In the genomic region with DNA sequence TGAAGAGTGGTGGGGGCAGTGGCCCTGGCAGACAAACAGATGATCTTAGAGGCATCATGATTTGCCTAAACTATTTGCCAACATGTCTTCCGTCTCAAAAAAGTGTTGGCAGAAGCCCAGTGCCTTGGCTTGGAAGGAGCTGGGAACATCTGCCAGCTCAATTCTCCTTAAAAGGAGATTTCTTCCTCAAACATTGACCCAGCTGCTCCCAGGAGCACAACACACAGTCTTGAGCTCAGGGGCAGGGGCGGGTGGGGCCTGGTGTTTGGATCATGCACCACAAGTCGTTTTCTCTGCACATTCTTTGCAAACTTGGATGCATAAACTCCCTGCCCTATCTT, we compare ENCODE assay signal across 11 mouse cellular contexts.
DNase-seq lines count a peak whose midpoint lies in the region; ATAC-seq and TF ChIP-seq lines count a peak whose summit lies in the region.
"Had no signal": no experiment of that assay in that cellular context is flagged by ENCODE, and none has a peak within 500 bp of the region (broad histone marks: within the 10 kb centered on the region; RNA-seq: fewer than 3 reads in every experiment).

No protein-coding gene starts in this region.

- H3K9ac ChIP-seq in heart, adult 2 months (ENCODE audit: low read depth, low read length) = no peak overlapping the region
- H3K9ac ChIP-seq in heart, embryonic 12.5 days = no peak overlapping the region
- H3K9ac ChIP-seq: neural tube, embryonic 12.5 days had no signal

- TF ChIP-seq CTCF in heart, adult 2 months (IDR thresholded peaks at IDR 0.05) = no peak

- no peaks in the 10 kb centered on the region for H3K79me2 ChIP-seq in heart, adult 2 months (replicated peaks; ENCODE audit: control insufficient read depth, insufficient read depth, low read length)

- H3K4me1 ChIP-seq in heart, adult 2 months (ENCODE audit: control insufficient read depth, insufficient read depth, low read length) = peaks cover 1% of the 10 kb centered on the region
- peaks cover 7% of the 10 kb centered on the region for H3K4me1 ChIP-seq in heart, embryonic 12.5 days (replicated peaks)
- H3K4me1 ChIP-seq: neural tube, embryonic 12.5 days had no signal

- TF ChIP-seq EP300 in heart, adult 2 months (IDR thresholded peaks at IDR 0.05; ENCODE audit: insufficient read depth, low read depth, low read length) = no peak

- no peak overlapping the region for H3K4me2 ChIP-seq in heart, embryonic 12.5 days
- H3K4me2 ChIP-seq: midbrain, embryonic 11.5 days; neural tube, embryonic 12.5 days had no signal

- no peaks in the 10 kb centered on the region for H3K36me3 ChIP-seq in heart, adult 2 months (ENCODE audit: control insufficient read depth, insufficient read depth, low read length)
- no peaks in the 10 kb centered on the region for H3K36me3 ChIP-seq in heart, embryonic 12.5 days
- H3K36me3 ChIP-seq: neural tube, embryonic 12.5 days had no signal

- no peak for ATAC-seq in heart, embryonic 12.5 days (ENCODE audit: insufficient number of reproducible peaks, low FRiP score)

- peak; percentile 21 to 34 for DNase-seq in heart, adult 2 months
- peak; percentile 32 for DNase-seq in ovary, adult 18-20 months (ENCODE audit: low spot score)
- DNase-seq in ovary, postnatal 10 days (ENCODE audit: low spot score) = no peak
- peak; percentile 11 for DNase-seq in gastrocnemius, postnatal 14 days
- peak; percentile 40 for DNase-seq in lung, postnatal 25 days (ENCODE audit: low spot score)
- no peak for DNase-seq in layer of hippocampus, postnatal 25 days (ENCODE audit: extremely low spot score in 1 of 2, low spot score in 1 of 2)
- DNase-seq in B cell, adult 2 months = no peak
- DNase-seq: thymus, postnatal 14 days had no signal

- no peak for TF ChIP-seq POLR2A in heart, adult 2 months (IDR thresholded peaks at IDR 0.05; ENCODE audit: insufficient read depth, low read depth, low read length)

- WGBS in heart, adult 2 months = 38% methylated on average over 3 of the region's 3 CpGs
- 65% methylated on average over 3 of the region's 3 CpGs for WGBS in heart, embryonic 12.5 days

- H3K27ac ChIP-seq in heart, adult 2 months = no peak overlapping the region
- no peak overlapping the region for H3K27ac ChIP-seq in heart, embryonic 12.5 days (ENCODE audit: poor library complexity, severe bottlenecking)
- H3K27ac ChIP-seq: neural tube, embryonic 12.5 days had no signal

- intact Hi-C loops in heart, adult 2 months (cut with DNase I) = no loop called here
- intact Hi-C loops in gastrocnemius, postnatal 14 days (cut with DNase I; ENCODE audit: low total_unique reads) = no loop called here

- no peaks in the 10 kb centered on the region for H3K9me3 ChIP-seq in heart, embryonic 12.5 days (replicated peaks)
- H3K9me3 ChIP-seq: neural tube, embryonic 12.5 days had no signal

- H3K27me3 ChIP-seq in heart, adult 2 months (ENCODE audit: control insufficient read depth, insufficient read depth, low read length) = 0 out of 2 replicates have a peak, but pooled peaks cover 2% of the 10 kb centered on the region
- H3K27me3 ChIP-seq in heart, embryonic 12.5 days (replicated peaks) = no peaks in the 10 kb centered on the region
- H3K27me3 ChIP-seq: neural tube, embryonic 12.5 days had no signal

- H3K4me3 ChIP-seq in heart, adult 2 months = no peak overlapping the region
- H3K4me3 ChIP-seq in heart, embryonic 12.5 days = no peak overlapping the region
- H3K4me3 ChIP-seq: neural tube, embryonic 12.5 days had no signal

Comparison
In these comparisons a context has a peak if more than half of its experiments do, and no peak if none do; other contexts are left out.
1. DNase-seq: peak in heart, adult 2 months (2 of 2), ovary, adult 18-20 months (single experiment), gastrocnemius, postnatal 14 days (single experiment) and lung, postnatal 25 days (single experiment); none in ovary, postnatal 10 days (single experiment), layer of hippocampus, postnatal 25 days (0 of 2) and B cell, adult 2 months (0 of 2).